In genomic region chr1:189409906-189410305, GRCm38 (mm10) we compare ENCODE assay signal across 30 mouse cellular contexts. TPM values are rescaled to one million over a fixed set of nuclear protein-coding genes. Genes with fewer than 3 reads are reported as not detected.
"Had no signal": no experiment of that assay in that cellular context is flagged by ENCODE, and none has a peak within 500 bp of the region (broad histone marks: within the 10 kb centered on the region; RNA-seq: fewer than 3 reads in every experiment).

No protein-coding gene starts in this region.

- H3K36me3 ChIP-seq: embryonic facial prominence, embryonic 10.5 days; embryonic facial prominence, embryonic 12.5 days; embryonic facial prominence, embryonic 13.5 days; embryonic facial prominence, embryonic 15.5 days; forebrain, embryonic 10.5 days; forebrain, embryonic 12.5 days; forebrain, embryonic 15.5 days had no signal

- ATAC-seq: forebrain, embryonic 13.5 days; forebrain, embryonic 14.5 days; forebrain, embryonic 15.5 days; forebrain, embryonic 16.5 days; forebrain, postnatal 0 days had no signal

- DNase-seq: cerebellum, adult 2 months; cerebellum, adult 8-10 months; cerebellum, adult 9-10 months; cerebellum, adult 9-11 months; cerebellum, postnatal 10 days; cerebellum, postnatal 14 days; cerebellum, postnatal 25 days; cerebellum, postnatal 36 days; embryo, embryonic 11 days; forebrain, postnatal 0 days; gastrocnemius, adult 2 months; gastrocnemius, postnatal 10 days; gastrocnemius, postnatal 14 days; gastrocnemius, postnatal 25 days; gastrocnemius, postnatal 36 days; heart, adult 18-20 months; heart, adult 2 months had no signal

- H3K4me1 ChIP-seq: embryonic facial prominence, embryonic 10.5 days; embryonic facial prominence, embryonic 13.5 days; embryonic facial prominence, embryonic 15.5 days; forebrain, embryonic 13.5 days; forebrain, embryonic 15.5 days had no signal

- H3K9me3 ChIP-seq: embryonic facial prominence, embryonic 10.5 days; embryonic facial prominence, embryonic 12.5 days; embryonic facial prominence, embryonic 13.5 days; embryonic facial prominence, embryonic 15.5 days; forebrain, embryonic 10.5 days; forebrain, embryonic 12.5 days; forebrain, embryonic 13.5 days; forebrain, embryonic 15.5 days had no signal

- H3K4me3 ChIP-seq: embryonic facial prominence, embryonic 10.5 days; embryonic facial prominence, embryonic 12.5 days; embryonic facial prominence, embryonic 13.5 days; embryonic facial prominence, embryonic 15.5 days; erythroblast, embryonic 14.5 days; forebrain, embryonic 10.5 days; forebrain, embryonic 12.5 days; forebrain, embryonic 13.5 days; forebrain, embryonic 15.5 days; gastrocnemius, adult 2 months; heart, adult 2 months had no signal

- H3K27me3 ChIP-seq: embryonic facial prominence, embryonic 12.5 days; embryonic facial prominence, embryonic 13.5 days; embryonic facial prominence, embryonic 15.5 days; forebrain, embryonic 12.5 days; forebrain, embryonic 13.5 days; forebrain, embryonic 15.5 days had no signal

RNA-seq across cellular contexts. Expression of gene Kcnk2, which starts 7.8 kb away (rescaled TPM):
- total RNA-seq: common myeloid progenitor, adult 5-6 weeks; granulocyte monocyte progenitor cell, adult 5-6 weeks had no signal
- polyA plus RNA-seq: erythroblast, embryonic 14.5 days had no signal
